Mouse (Mus musculus) left cerebral cortex, adult 11 months (tissue): ENCODE measurements at regions not wholly inside any gene's neighbourhood (a gene's known extent, or its start where the extent isn't known, plus 50 kb on each side); places are given as distances from the start of the nearest gene placed in this dataset.

Experiments
- DNase-seq: peaks from one replicate; pipeline ENCODE4 v3.0.0; 2022; ENCODE audit warnings: low spot score

DNA sequence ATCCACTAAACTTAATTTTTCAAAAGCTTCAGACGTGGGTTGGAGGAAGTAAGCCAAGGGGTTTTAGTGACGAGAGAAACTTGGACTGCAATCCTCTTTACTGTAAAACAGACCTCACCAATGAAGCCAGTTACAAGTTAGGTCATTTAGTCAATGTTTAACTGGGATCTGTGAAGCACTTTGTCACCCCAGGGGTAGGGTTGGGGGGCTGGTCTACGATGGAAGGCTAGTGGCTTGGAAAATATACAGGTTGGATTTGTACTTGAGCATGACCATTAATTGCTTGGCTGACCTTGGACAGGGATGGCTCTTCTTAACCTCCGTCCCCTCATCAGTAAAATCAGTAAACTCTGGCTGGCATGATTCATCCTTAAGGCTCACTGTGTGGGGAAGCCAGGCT is 142.2 kb downstream of the Pax1 start:
- DNase-seq = no peak

DNA sequence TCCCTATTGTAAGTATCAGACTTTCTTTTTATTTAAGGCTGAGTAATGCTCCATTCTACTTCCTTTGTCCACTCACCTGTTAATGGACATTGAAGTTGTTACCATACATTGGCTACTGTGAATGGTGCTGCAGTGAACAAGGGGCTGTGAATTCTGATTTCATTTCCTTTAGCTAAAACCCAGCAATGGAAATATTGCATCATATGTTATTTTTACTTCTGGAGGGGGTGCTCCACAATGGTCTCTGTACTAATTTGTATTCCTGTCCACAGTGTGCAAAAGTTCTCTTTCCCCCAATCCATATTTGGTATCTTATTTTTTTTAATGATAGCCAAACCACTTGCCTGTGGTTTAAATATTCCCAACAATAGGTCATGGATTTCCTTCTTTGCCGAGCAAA is 137.0 kb downstream of the Pax1 start:
- no peak for DNase-seq

DNA sequence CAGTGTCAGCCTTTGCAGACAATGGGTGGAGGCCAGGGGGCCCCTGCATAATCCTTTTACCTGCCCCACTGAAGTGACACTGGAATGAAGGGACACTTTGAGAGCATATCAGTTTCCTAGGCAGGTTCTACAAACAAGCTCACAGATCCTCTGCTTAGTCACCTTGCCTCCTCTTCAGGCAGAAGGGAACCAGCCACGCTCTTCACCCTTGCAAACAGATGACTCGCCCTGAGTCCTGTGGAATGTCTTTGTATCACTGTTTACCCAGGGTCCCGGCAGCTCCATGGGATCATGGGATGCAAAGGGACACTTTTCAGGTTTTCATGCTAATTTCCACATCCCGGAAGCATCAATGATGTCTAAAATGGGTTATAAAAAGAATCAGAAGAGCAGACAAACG is 94.2 kb downstream of the Pax1 start:
- DNase-seq = no peak

DNA sequence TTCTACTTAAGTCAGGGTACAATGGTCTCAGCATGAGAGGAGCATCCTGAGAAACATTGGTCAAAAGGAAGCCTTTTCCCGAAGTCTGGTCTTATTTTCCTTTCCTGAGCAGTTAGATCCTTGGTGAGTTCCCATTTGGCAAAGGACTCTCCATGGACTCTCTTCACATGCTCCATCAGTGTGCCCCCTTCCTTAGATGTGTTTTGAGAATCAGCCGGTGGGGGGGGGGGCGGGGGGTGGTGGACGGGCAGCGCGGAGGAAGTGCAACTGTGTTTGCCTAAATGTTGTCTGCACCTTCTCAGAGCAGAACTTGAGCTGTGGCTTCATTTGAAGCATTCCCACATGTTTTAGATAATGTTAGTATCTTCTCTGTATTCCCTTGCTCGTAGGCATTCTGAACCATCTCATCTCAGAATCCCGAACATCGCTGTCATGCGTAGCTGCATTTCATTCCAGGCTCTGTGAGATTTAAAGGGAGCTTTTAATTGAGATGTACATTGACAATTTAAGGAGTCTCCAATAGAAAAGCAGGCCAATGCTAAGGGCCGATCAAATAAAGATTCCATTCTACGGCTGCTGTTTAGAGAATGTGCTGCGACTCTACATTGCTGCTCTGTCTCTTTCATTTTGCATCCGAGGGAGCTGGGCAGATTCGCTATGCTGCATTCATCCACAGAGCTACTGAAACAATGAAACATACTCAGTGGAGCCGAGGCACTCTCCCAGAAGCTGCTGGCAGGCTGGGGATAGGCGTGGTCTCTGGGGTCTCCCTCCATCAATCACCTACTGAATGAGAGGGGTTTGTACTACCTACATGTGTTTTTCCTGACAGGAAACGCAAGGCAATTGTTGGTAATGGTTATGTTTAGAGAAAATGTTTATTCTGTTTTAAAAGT is 92.9 kb downstream of the Pax1 start:
- DNase-seq = no peak
